Mouse (Mus musculus): ENCODE measurements at regions not wholly inside any gene's neighbourhood (a gene's known extent, or its start where the extent isn't known, plus 50 kb on each side); places are given as distances from the start of the nearest gene placed in this dataset.
A peak's percentile ranks its signal among the peaks of the same experiment; 100 is the strongest.

DNA sequence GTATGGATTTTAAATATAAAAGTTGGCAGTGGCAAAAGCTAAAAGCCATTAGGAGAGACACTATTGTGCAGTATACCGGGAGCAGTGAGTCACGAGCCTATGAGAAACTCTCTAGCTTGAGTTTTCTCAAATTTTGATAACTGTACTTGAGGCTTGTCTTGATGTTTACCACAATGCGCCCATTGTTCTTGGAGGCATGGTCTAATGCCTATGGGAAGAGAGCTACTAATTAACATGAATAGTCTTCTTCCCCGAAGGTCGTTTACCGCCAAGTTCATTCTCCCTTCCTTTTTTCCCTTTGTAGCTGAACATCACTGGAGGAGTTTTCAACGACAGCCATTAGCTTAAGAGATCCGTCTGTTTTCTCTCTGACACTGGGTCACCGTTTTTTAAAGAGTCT lies 153.2 kb upstream of the Prox1 start:
- TF ChIP-seq CTCF (conservative IDR thresholded peaks at IDR 0.05; ENCODE audit: low read length) (no peak), NANOG (IDR thresholded peaks at IDR 0.05; ENCODE audit: borderline replicate concordance, low read length) (peak; percentile 14; the same call in 1 of the 2 replicates)

Data from E14TG2a.4 (cell line).